Mouse (Mus musculus): Measurements from ENCODE around the gene Ankrd11.

The Ankrd11 gene

GRCm38 (mm10) chr8:122898473-122898872, 143.6 kb downstream of the Ankrd11 start:
- in situ Hi-C loops (cut with MboI, MseI), result no loop called here

GRCm38 (mm10) chr8:122898018-122898417, 144.1 kb downstream of the Ankrd11 start:
- in situ Hi-C loops (cut with MboI, MseI), result no loop called here

DNA sequence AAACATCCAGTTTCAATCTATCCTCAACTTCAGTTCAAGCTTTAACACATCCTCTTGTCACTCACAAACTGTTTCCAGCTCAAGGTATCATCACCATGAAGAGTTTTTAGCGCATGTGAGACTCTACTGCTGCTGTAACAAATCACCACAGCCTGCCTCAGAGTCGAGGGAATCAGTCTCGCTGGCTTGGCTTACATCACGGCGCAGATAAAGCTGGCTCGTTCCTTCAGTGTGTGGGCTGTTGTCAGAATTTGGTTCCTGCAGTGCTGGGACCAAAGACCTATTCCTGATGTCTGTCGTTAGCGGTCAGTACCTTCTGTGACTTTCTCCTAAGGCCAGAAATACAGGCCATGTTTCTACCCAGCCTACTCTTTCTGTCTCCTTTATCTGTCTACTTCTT, 144.9 kb downstream of the Ankrd11 start:
- in situ Hi-C loops (cut with MboI, MseI), result no loop called here

DNA sequence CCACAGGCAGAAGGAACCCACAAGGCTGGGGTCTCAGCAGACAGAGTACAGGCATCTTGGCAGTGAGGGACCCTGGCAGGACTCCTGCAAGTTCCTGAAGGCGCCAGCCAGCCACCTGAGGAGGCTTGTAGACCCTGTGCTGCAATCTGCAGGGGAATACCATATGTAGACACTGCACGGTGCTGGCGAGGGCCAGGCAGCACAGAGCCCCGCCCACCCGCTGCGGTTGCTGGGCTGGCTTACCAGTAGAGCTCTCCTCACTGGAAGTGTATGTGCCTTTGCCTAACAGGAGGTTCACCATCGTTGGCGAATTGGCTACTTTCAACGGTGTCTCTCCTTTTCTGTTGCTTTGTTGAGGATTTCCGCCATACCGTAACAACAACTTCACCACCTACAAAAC, 145.8 kb downstream of the Ankrd11 start:
- in situ Hi-C loops (cut with MboI, MseI), result no loop called here

DNA sequence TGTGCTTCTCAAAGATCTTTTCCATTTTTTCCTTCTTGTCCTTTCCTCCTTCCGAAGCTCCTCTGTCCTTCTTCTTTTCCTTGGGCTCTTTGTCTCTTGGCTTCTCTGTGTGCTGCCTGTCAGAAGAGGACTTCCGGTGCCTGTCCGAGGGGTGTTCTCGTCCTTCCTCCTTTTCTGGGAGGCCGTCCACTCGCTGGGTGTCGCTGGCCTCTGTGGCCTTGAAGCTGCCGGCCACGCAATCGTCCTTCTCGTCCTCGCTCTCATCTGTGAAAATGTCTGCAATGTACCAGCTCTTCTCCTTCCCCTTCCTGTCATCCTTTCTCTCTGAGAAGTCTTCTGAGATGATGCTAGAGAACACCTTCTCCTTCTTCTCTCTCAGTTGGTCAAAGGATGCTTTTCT, 148.6 kb downstream of the Ankrd11 start:
- in situ Hi-C loops (cut with MboI, MseI), result no loop called here

- in situ Hi-C loops (cut with MboI, MseI), result no loop called here
Measured at GRCm38 (mm10) chr8:122891440-122891839, 150.6 kb downstream of the Ankrd11 start.

- in situ Hi-C loops (cut with MboI, MseI), result no loop called here
Measured at GRCm38 (mm10) chr8:122883671-122884070, 158.4 kb downstream of the Ankrd11 start.

DNA sequence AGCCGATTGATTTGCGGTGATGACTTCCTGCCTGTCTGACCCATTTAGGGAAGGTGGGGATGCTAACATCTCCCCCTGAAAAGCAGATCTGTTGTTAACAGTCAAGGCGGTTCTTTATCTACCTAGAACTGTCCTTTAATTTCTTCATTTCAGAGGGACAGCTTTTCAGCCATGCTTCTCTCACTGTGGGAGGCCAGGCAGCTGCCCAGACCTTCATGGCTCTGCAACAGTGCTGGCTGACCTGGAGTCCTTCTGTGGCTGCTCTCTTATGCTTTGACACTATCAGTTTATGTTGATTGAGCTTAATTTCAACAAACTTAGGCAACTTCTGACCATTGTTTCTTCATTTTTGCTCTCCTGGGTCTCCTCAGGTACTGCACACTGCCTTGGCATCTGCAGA, 161.8 kb downstream of the Ankrd11 start:
- in situ Hi-C loops (cut with MboI, MseI), result no loop called here

DNA sequence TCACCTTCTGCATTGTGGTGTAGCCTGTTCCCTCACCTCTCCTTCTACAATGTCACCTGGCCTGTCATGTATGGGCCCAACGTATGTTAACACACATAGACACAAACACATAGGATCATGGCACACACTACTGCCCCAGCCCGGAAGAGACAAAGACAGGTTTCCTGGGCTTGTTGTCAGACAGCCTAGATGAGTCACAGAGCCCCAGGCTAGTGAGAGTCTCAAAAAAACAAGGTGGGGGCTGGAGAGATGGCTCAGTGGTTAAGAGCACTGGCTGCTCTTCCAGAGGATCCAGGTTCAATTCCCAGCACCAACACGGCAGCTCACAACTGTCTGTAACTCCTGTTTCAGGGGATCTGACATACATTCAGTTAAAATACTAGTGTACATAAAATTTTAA, 163.8 kb downstream of the Ankrd11 start:
- in situ Hi-C loops (cut with MboI, MseI), result no loop called here

DNA sequence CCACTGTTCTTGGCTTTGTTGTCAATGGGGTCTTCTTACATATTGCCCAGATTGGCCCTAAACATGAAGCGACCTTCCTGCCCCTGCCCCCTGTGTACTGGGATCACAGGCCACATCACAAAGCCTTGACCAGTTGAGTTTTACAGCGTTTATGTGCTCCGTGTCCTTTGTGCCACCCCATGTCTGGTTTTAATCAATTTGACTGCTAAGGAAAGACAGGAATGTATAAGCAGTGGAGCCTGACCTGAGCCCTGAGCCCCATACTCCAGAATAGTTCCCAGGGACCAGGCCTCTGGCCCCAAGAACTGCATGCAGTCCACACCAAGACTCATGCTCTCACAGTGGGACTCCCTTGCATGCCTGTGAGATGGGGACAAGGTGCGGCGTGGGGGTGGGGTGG, 166.9 kb downstream of the Ankrd11 start:
- in situ Hi-C loops (cut with MboI, MseI), result no loop called here

DNA sequence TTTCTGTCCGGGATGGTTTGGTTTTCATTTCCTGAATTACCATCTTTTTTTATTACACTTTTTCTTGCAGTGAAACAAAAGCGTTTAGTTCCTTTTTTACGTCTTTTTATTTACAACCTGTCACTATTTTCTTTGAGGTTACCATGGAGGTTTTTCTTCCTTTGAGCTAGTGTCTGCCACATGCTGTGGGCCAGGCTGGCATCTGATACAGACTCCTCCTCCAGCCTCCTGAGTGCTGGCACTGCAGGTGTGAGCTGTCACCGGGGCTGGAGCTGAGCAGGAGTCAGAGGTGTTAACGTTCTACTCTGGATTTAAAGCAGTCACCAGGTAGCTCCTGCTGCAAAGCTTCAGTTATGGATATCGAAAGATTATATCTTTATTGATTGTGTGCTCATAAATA, 168.9 kb downstream of the Ankrd11 start:
- in situ Hi-C loops (cut with MboI, MseI), result no loop called here

DNA sequence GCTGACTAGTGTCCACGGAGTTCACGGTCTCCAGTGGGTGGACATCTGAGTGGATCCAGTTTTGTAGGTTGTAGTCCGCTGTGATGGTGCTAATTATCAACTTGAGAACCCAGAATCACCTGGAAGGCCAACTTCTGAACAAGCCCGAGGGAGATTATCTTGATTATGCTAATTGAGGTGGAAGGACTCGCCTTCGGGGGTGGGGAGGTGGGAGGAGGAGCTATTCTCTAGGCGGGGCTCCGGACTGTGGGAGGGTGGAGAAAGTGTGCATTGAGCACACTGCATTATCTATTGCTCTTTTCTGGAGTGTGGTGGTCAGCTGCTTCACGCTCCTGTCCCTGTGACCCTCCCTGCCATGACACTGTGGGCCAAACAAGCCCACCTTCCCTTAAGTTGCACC, 170.4 kb downstream of the Ankrd11 start:
- in situ Hi-C loops (cut with MboI, MseI), result no loop called here

- in situ Hi-C loops (cut with MboI, MseI), result no loop called here
Measured at GRCm38 (mm10) chr8:122870377-122870863, 171.7 kb downstream of the Ankrd11 start.

DNA sequence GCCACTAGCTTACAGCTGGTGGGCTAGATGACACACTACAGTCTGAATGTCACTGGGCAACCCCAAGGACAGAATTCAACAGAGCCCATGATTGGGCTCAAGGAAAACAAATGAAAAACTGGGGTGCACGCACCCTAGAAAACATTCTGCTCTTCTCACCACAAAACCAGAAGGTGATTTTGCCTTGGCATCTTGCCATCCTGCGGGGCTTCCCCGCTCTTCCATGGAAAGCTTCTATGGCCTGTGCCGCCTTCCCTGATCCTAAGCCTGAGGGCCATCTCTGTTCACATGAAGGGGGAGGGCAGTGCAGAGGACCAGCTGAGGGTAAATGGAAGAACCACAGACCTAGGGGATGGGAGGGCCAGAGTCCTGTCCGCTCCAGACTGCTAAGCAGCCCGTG, 174.1 kb downstream of the Ankrd11 start:
- in situ Hi-C loops (cut with MboI, MseI), result no loop called here

DNA sequence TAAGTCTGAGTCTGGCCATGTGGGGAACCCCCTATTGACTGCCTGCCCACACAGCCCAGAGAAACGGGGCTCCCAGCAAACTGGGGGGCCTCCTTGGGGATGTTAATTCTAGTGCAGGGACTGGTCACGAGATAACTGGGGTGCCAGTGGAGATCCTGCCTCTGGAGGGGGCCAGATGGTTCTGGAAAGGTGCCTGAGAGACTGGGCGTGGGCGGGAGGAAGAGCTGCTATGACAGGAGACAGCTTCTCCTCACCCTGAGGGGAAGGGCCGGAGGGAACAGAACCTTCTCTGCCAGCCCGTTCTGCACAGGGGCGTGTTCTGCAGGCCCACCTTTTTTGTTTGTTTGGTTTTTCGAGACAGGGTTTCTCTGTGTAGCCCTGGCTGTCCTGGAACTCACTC, 175.8 kb downstream of the Ankrd11 start:
- in situ Hi-C loops (cut with MboI, MseI), result no loop called here

DNA sequence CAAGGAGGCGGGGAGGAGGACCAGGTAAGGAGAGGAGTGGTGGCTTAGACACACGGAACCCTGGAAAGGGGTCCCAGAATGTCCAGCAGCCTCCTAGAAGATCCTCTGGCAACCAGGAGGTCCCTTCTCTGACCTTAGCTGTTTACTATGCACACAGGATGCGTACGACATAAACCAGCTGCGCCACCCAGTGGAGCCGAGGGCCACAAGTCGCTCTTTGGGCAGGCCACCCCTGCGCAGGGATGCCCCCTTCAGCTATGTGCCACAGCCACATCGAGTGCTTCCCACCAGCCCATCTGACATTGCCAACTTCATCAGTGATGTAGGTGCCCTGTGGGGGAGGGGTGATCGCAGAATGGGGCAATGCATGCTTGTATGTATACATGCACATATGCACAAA, 176.6 kb downstream of the Ankrd11 start:
- in situ Hi-C loops (cut with MboI, MseI), result no loop called here

- in situ Hi-C loops (cut with MboI, MseI), result no loop called here
Measured at GRCm38 (mm10) chr8:122864719-122865129, 177.4 kb downstream of the Ankrd11 start.

DNA sequence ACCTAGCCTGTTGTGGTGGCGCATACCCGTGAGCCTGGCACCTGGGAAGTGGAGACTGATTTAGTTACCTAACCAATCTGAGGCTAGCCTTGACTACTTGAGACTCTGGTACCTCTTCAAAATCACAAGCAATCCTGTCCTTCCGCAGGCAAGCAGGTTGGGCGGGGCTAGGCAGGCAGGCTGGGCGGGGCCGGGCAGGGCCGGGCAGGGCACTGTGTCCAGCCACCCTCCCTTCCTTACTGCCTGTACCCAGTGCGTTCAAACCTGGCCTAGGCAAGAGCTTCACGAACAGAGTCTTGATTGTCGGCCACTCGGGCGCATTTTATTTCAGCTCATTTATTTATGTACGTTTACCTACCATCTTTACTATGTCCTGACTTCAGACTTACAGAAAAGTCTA, 182.2 kb downstream of the Ankrd11 start:
- in situ Hi-C loops (cut with MboI, MseI), result no loop called here

DNA sequence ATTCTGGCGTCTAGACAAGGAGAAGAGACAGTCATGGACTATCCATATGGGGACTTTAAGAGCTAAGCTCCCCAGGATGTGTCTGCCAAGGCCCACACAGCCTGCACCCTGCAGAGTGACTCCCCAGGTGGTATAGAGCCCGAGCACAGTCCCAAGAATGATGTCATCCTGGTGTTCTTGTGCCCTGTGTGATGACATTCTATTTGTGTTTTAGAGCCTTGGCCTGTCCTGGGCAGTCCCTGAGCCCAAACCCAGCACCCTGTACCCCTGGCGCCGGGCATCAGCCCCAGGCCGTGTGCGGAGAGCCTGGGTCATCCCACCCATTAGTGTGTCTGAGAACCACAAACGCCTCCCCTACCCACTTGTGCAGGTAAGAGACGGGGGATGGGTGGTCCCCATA, 185.8 kb downstream of the Ankrd11 start:
- in situ Hi-C loops (cut with MboI, MseI), result no loop called here

DNA sequence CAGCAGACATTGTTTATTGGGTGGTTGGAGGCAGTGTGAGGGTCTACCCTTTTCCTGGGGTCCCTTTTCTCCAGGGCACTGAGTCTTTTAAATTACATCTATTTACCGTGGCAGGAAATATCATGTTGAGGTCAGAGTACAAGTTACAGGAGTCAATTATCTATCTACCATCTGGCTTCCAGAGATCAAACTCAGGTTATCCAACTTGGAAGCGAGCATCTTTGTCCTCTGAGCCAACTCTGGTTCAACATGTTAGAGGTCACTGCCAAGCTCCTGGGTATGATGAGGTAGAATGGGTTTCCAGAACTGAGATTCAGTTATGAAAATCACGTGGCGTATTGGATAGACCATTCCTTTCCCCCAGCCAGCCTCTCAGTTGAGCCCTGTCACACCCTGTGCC, 187.0 kb downstream of the Ankrd11 start:
- in situ Hi-C loops (cut with MboI, MseI), result no loop called here

DNA sequence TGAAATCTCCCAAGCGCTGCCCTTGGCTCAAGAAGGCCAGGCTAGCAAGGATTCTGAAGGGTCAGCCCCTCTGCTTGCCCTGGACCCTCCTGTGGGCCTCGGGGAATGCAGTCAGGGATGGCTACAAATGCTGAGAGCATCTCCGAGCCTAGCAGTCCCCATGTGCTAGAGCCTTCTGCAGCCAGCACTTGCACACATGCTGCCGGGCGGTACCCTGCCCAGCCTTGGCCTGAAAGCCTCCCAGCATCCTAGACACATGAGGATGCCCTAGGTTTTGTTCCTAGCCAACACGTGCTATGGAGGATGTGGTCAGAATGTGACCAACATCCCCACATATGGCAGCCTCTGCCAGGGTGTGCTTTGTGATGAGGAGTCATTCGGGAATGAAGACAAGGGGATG, 187.7 kb downstream of the Ankrd11 start:
- in situ Hi-C loops (cut with MboI, MseI), result no loop called here

GRCm38 (mm10) chr8:122853340-122853771, 188.7 kb downstream of the Ankrd11 start:
- in situ Hi-C loops (cut with MboI, MseI), result no loop called here

GRCm38 (mm10) chr8:122852546-122852905, 189.6 kb downstream of the Ankrd11 start:
- in situ Hi-C loops (cut with MboI, MseI), result no loop called here

DNA sequence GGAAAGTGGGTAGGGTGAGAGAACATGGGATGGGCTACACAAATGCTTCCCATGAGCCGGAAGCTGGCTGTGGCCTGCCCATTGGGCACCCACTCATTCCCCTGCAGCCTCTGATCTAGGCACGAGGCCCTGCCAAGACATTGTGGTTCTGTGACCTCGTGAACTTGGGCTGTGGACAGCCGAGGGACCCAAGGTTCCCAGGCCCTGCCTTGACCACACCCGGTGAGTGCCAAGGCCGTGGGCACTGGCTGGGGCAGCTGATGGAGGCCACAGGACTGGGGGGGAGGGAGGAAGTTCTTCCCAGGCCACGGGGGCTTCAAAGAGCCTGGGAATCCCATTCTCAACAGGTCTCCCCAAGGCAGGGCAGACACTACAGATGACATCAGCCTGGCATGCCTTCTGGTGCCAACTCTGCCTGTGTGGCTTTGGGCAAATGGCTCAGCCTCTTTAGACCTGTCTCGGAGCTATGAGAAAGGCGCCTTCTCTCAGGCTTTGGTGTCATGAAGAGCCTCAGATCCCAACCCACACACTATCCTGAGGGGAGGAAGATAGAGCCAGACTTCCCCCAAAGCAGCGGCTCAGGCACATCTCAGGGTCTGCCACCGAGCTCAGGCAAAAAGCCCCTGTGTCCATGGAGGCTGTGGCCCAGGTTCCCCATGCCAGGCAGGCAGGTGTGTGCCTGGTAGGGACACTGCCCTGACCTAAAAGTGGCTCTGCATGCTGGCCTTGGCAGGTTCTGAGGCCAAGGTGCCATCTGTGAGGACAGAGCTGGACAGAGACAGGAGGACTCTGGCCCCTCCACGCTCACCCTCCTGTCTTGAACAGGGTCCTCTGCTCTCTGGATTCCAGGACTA, 190.2 kb downstream of the Ankrd11 start:
- in situ Hi-C loops (cut with MboI, MseI), result no loop called here

All from T-helper 17 cell (primary cell).